Mouse (Mus musculus) frontal cortex, postnatal 25 days (tissue): ENCODE results near the gene Wrnip1.

Source experiments
- DNase-seq, 2 experiments: peaks; one replicate each; pipeline ENCODE4 v3.0.0; 2022; ENCODE audit warnings: low spot score in 2 of 2

Wrnip1 gene

DNA sequence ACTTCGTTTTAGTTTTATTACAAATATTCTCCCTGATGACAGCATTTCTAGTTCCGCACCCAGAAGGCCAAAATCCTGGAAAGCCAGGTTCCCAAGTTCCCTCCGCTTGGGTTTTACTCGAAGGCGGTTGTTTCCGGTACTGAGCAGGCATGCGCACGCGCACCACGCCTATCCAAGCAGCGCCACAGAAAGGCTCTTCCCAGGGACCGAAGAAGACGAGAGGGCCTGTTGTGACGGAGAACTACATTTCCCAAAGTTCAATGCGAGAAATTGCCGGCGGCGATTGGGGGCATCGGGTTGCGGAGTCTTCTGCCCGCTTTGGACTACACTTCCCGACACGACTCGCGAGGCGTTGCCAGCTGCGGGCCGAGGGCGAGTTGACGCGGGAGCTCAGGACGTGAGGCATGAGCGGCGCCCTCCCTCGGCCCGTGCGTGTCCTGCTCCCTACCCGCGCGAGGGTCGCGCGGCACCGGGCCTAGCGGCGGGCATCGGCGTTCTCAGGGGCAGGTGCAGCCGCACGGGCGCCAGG lies at the start of gene Wrnip1:
TSS of gene Wrnip1 (plus strand) at position 346 of the 529 bp plus-strand sequence.
- peak; percentile 91 to 97 for DNase-seq

DNA sequence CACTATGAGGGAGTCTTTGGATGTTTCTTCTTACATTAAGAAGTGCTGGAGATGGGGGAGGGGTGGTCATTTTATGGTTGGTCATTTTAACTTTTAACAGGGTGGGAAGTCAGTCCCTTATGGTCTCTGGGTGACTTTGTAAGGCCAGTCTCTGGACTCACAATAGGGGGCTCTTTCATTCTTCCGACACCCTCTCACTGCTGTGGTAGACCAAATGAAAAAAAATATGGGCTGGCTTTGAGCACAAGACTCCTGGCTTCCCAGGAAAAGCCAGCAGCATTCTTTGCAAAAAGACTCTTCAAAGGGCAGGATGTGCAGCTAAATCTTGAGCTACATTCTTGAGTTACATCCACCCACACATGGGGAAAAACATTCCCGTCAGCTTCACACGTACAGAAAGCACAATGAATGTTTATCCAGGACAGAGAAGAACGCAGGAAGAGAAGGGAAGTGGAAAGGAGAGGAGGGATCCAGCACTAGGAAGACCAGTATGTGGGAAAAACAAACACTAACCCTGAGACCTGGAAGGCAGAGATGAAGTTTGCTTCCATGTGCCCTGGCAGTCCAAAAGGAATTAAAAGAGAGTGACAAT lies 49.7 kb upstream of the Wrnip1 start:
- no peak for DNase-seq

DNA sequence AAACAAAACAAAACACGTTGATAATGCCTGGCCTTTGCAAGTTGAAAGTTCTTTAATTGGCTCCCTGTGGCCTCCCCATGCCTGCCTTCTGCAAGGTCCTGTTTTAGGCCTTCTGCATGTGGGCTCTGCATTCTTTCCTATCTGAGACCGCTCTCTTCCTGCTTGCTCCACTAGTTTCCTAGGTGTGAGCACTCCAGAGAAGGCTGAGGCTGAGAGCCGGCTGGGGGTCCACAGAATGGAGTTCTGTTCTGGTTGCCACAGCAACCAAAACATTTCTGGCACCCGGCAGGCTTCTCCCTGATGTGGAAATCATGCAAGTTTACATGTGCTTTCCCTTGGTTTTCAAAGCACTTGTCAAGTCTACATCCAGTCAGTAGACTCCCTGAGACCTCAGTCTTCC lies 42.8 kb upstream of the Wrnip1 start:
- DNase-seq: no peak

DNA sequence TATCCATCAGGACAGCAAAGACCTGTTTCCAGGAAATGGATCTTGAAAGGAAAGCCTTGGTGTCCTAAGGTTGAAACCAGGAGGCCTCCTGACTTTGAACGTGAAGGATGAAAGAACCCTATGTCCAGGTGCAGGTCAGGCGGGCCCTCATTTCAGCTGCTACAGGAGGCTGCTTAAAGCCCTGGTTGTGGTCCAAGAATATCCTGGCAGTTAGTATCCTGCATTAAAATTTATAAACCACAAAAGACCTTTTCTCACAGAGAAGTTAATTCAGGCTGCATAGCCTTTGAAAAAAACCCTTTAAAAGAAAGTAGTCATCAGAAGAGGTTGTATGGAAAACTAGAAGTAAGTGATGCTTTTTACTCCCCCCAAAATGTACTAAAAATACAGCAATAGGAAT lies 41.0 kb upstream of the Wrnip1 start:
- DNase-seq: no peak

DNA sequence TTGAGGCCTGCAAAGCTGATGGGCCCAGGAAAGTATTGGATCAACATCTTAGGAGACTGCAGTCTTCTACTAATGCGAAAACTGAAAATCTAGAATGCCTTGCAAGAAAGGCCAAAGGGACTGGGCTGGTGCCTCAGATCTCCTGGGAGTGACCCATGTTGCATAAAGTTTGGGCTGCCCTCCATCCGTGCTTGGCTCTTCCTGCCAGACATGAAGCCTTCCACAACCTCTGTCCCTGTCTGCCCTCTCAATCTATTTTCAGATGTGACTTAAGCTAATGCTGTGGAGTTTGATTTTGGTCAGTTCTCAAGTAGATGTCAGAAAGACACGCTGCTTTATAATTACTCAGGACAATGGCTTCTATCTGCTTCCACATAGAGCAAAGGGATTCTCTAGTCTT lies 38.7 kb upstream of the Wrnip1 start:
- DNase-seq: no peak

DNA sequence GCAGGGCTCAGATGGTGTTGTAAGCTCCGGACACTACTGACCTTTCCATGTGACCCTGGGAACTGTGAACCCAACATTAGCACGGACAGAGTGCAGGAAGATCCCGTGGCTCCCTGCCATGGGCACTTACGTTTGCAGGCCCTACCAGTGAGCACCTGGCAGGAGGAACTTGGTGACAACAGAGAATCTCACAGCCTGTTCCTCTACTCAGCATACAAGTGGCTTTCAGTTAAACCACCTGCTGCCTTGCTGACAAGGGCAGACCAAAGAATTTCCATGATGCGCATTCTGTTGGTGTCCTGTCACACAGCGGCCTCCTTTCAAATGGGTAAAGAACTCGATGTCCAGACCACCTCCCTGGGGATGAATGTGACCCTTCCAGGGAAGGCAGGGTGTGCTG lies 37.4 kb upstream of the Wrnip1 start:
- no peak for DNase-seq

DNA sequence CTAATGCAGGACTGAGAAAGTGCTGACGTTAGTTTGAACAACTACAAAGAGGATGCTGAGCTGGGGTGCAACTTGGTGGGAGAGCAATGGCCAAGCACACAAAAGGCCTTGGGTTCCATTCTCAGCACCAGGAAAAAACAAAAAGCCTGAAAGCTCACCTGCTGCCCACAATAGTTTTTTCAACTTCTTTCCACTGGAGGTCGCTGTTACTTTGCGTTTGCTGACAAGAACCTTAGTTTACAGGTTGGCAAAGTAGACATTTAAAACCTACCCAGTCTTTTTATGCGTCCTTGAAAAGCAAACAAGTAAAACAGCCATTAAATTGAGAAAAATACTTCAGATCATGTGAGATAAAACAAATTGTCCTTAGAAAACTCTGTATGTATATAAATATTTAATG lies 33.7 kb upstream of the Wrnip1 start:
- peak in 1 of 2 experiments; percentile 18 for DNase-seq

DNA sequence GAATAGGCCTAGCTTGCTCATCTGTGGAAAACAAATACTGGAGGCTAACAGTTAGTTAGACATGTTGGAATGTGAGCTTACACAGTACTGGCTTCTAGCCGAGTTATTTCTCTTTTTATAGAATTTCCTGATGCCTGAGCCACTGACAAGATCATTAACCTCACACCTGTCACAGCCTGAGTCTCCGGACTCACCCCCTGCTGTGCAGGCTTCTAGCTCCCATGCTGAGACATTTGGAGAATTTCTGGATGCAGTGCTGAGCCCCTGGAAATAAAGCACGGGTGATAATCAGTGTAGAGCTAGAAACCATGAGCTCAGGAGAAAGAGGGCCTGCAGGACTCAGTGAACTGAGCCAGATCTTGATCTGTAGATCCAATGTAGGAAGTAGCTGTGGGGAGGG lies 31.9 kb upstream of the Wrnip1 start:
- DNase-seq: no peak

DNA sequence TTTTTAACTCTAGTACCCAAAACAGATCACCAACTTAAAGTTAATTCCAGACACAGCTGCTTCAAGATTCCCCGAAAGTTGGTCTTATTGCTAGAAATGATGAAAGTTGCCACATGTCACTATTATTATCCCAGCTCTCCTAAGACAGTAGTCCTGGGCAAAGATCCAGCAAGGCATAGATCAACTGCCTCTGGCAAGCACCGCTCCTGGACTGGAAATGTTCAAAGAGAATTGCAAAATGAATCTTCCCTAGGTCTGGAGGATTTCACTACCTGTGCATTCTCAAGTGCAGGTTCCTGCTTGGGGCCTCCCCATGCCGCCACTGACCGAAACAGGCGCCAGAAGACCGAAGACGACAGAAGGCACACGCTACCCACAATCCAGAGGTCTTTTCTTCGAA lies 25.9 kb upstream of the Wrnip1 start:
- no peak for DNase-seq

DNA sequence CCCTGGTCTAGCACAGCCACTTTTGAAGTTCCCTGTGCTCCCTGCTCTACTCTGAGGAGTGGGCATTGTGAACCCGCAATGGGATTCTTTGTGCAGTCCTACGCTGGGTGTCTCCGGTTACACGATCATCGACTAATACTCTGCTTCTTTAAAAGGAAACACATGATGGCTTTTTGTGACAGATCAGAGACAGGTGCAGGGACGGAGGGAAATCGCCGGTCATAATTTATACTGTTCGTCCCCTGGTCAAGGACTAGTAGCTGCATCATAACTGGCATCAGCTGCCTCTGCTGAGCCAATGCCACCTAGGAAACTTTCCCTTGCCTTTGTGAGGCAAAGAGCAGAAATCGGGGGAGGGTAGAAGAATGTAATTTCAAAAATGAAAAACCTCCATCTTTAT lies 25.5 kb upstream of the Wrnip1 start:
- no peak for DNase-seq

DNA sequence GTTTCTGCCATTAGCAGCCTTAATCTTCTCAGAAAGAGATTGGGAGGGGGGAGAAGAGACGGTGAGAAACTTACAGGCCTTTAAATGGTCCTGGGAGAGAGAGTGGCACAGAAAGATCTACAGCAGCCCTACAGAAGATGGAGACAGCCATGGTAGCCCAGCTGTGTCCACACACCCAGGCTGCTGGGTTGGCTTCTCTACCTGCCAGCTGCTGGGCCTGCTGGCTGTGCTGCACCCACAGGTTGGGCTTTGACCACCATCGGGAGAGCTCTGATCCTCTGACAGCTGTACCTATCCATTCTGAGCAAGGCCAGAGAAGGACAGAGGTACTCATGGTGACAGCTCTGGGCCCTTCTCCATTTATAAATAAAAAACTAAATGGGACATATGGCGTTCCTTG lies 23.0 kb upstream of the Wrnip1 start:
- DNase-seq: no peak

DNA sequence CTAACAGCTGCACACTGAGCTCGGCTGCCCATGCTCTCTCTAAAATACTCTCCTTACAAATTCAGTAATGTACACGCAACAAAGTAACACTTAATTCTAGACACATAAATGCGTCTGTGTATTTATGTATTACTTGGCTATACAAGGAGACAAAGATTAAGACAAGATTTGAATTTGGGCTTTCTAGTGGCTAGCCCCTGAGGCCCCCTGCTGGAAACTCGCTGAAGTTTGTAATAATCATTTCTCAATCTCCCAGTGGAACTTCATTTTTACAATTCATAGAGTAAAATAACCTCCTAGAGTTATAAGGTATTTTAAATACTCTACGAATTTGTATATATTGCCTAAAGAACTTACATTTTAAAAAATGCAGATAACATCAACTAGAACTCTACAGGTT lies 18.8 kb upstream of the Wrnip1 start:
- no peak for DNase-seq

DNA sequence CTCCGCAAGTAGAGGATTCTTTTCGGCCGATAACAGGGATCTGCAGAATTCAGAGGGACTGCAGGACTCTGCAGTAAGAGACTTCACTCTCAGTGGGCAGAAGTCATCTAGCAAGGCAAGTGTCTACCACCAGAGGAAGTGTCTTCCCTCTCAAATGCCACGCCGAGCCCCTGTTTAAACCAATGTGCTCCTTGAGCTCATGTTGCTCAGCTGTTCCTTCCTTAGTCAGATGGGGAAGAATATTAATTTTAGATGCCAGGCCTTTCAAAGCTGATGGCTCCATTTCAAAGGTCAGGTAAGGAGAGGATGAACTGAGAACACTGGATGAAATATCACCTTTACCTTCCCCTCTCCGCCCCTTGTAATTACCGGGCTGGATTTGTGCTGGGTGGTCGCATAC lies 18.0 kb upstream of the Wrnip1 start, which contains the start of gene Mylk4:
TSS of gene Mylk4 (minus strand) at position 139 of the 400 bp plus-strand sequence.
- DNase-seq: no peak

DNA sequence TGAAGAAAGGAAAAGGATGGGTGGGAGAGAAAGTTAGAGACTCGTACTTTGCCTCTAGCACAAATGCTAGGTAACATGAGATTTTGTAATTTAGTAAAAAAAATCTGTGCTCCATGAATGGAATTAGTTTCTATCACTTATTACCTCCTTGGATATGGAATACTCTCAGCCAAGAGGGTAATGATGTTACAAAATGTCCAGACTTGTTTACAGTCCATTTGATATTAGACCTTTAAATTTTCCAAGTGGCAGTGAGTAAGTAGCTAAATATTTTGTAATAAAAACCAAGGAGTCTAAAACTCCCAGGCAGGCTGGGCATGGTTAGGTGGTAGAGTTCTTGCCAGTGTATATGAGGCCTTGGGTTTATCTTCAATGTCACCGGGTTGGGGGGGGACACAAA lies 14.3 kb upstream of the Wrnip1 start:
- DNase-seq: no peak

DNA sequence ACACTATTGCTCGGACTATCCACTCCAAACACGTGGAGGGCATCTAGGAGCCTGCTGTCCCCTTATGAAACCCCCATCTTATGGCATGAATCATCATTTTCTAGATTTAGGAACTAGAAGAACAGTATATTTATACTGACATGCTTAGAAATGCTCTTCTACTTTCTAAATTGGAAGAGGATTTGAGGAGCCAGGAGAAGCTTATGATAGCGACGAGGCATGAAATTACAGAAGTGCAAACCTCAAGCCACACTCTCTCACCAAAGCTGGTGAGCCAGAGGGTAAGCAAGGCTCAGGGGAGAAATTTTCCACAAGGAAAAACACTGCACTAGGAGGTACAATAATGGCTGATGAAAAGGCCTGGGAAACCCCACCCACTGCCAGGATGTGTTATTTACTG lies 12.1 kb upstream of the Wrnip1 start:
- no peak for DNase-seq

DNA sequence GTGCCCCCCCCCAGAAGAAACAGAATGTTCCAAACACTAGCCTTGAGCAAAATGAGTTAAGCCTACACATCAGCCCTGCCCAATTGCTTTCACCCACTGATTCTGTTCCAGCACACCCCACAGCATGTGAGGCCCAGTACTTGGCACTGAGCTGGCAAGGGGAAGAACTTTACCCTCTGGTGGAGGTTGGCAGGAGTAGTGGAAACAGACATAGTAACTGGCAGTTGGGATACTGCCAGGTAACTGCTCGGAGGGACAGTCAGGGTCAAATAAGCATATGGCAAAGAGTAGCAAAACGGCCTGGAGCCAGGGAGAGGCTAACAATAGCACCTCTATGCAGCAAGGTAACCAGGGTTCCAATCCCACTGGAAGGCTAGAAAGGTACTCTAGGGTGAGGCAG lies 7.2 kb upstream of the Wrnip1 start:
- no peak for DNase-seq

DNA sequence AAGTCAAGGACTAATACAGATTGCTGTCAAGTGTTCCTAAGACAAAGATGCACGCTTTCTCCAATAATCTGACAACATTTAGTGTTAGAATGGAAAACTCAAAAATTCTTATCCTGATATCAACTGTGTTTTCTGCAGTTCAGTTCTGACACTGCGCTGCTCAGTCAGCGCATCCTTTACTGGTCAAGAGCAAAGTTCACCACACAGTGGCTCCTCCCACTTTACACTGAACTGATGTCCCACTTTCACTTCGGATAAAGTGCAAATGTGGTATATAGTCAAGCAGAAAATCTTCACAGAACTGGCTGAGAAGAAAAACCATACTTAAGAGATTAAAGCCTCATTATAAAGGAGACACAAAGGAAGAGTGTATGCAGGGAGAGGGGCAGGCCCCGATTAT lies 6.7 kb upstream of the Wrnip1 start:
- DNase-seq: no peak

DNA sequence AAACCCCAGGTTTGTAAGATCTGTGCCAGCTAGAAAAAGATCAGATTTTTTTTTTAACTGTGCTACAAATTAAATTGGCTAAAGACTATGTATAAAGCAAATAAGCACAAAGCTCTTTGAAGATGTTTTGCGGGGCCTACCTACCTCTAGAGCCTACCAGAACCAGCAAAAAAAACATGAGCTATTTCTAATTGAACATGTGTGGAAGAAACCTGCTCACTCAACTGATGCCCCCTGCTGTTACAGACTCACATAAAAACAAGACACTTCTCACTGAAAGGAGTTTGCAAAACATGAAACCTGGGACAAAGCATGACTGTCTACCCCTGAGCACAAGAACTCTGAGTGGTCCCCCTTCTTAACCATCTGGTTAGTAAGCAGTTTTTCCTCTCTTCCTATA lies 4.8 kb upstream of the Wrnip1 start:
- no peak for DNase-seq

DNA sequence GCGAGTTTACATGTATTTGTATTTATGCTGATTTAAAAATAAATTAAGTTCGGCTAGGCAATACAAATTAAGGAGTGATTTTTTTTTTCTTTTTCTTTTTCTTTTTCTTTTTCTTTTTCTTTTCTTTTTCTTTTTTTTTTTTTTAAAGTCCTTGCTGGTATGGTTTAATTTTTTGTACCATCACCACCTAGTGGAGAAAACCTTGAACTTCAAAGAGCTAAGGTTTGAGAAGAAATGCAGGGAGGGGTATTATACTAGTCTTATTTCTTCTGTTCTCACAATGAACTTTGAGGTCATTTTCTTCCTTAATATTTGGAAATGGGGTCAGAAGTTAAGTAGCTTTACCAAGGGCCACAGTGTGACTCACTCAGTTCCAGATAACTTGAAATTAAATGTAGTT lies 2.7 kb upstream of the Wrnip1 start:
- no peak for DNase-seq

DNA sequence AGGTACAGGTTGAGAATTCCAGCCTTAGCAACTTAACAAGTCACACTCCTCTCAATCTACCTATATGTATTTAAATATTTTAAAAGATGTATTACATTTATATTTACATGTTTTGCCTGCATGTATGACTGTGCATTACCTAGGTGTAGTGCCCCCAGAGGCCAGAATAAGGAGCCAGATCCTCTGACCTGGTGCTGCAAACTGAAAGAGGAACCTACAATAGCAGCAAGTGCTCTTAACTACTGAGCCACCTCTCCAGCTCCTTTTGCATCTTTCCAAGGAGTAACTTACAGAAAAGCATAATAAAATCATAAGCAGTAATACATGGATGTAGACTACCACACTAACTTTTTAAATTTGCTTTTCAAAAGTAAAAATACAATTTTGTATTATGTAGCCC lies 979 bp upstream of the Wrnip1 start:
- no peak for DNase-seq

DNA sequence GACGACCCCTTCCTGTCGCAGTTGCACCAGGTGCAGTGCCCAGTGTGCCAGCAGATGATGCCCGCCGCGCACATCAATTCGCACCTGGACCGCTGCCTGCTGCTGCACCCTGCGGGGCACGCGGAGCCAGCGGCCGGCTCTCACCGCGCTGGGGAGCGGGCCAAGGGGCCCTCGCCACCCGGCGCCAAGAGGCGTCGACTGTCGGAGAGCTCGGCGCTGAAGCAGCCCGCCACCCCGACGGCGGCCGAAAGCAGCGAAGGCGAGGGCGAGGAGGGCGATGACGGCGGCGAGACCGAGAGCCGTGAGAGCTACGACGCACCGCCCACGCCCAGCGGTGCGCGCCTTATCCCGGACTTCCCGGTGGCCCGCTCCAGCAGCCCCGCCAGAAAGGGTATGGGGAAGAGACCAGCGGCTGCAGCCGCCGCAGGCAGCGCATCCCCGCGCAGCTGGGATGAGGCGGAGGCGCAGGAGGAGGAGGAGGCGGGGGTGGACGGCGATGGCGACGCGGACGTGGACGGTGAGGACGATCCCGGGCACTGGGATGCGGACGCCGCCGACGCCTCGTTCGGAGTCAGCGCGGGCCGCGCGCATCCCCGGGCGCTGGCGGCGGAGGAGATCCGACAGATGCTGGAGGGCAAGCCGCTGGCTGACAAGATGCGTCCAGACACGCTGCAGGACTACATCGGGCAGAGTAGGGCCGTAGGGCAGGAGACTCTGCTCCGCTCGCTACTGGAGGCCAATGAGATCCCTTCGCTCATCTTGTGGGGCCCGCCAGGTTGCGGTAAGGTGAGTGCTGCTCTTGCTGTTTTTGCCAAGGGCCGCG lies 632 bp downstream of the Wrnip1 start, which contains the start of gene D930007J09Rik:
TSS of gene D930007J09Rik (minus strand) at position 591 of the 823 bp plus-strand sequence.
- DNase-seq: peak; percentile 39 to 40

DNA sequence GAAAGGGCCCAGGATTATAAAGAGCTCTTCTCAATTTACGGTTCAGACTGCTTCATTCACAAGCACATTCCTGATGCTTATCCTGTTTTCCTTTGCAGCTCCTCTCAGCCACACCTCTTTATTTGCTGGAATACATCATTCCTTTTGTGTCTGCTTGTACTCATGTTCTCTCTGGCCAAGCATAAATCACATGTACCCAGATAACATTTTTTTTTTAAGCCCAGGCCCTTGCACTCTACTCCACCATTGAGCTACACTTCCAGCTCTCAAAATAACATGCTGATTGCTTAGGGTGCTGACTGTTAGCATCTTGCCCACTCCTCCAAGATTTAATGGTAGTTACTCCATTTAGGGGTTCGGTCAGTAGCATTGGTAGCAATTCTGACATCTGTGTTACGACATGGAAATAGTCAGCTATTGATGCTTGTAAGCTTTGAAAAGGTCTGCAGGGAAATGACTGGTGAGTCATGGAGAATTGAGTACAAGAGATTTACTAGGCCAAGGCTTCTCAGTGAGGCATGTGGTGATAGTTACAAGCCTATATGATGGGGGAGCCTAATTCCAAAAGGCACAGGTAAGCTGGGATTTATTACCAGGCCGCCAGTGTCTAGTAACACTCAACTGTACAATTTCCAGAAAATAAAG lies 2.0 kb downstream of the Wrnip1 start:
- DNase-seq: no peak

DNA sequence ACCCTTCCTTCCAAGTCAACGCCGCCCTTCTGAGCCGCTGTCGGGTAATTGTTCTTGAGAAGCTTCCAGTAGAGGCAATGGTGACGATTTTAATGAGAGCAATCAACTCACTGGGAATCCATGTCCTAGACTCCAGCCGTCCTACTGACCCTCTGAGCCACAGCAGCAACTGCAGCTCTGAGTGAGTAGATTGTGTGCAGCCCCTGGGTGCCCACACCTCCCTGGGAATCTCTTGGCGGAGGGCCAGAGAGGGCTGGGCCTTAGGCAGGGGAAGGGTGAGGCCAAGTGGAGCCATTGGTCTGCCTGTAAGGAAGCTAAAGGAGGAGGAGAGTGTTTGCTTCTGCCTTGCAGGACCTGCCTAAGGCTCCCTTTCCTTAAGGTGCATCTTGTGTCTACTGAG lies 5.0 kb downstream of the Wrnip1 start:
- no peak for DNase-seq
